In genomic region chr12:105593471-105593870, GRCm38 (mm10) we compare ENCODE assay signal across 20 mouse cellular contexts. TPM values are rescaled to one million over a fixed set of nuclear protein-coding genes. Genes with fewer than 3 reads are reported as not detected.
"Had no signal": no experiment of that assay in that cellular context is flagged by ENCODE, and none has a peak within 500 bp of the region (broad histone marks: within the 10 kb centered on the region; RNA-seq: fewer than 3 reads in every experiment).

No protein-coding gene starts in this region.

- H3K4me2 ChIP-seq: liver, embryonic 15.5 days; lung, embryonic 15.5 days; midbrain, embryonic 12.5 days; neural tube, embryonic 13.5 days; neural tube, embryonic 15.5 days had no signal

- H3K4me3 ChIP-seq: liver, embryonic 15.5 days; lung, embryonic 15.5 days; midbrain, embryonic 12.5 days; myocyte; neural tube, embryonic 13.5 days; neural tube, embryonic 15.5 days had no signal

- H3K27me3 ChIP-seq: liver, embryonic 15.5 days; lung, embryonic 15.5 days; midbrain, embryonic 12.5 days; neural tube, embryonic 13.5 days; neural tube, embryonic 15.5 days had no signal

- H3K27ac ChIP-seq: liver, embryonic 15.5 days; lung, embryonic 15.5 days; midbrain, embryonic 12.5 days; neural tube, embryonic 13.5 days; neural tube, embryonic 15.5 days had no signal

- H3K9ac ChIP-seq: liver, embryonic 15.5 days; liver, postnatal 0 days; lung, embryonic 15.5 days; midbrain, embryonic 12.5 days; neural tube, embryonic 13.5 days; neural tube, embryonic 15.5 days had no signal

- H3K4me1 ChIP-seq: liver, embryonic 15.5 days; lung, embryonic 15.5 days; midbrain, embryonic 12.5 days; neural tube, embryonic 13.5 days; neural tube, embryonic 15.5 days had no signal

- DNase-seq: liver, postnatal 0 days; lung, adult 2 months; lung, postnatal 14 days; lung, postnatal 4 days; retina, postnatal 1 day; right cerebral cortex, adult 18-20 months; right cerebral cortex, postnatal 25 days; right cerebral cortex, postnatal 4 days; spleen, adult 18-20 months; thymus, adult 18-20 months; thymus, postnatal 14 days; thymus, postnatal 36 days had no signal

- ATAC-seq: liver, postnatal 0 days; lung, postnatal 0 days; midbrain, embryonic 16.5 days had no signal

- H3K36me3 ChIP-seq: liver, embryonic 15.5 days; lung, embryonic 15.5 days; midbrain, embryonic 12.5 days; neural tube, embryonic 13.5 days; neural tube, embryonic 15.5 days had no signal

- H3K9me3 ChIP-seq: liver, embryonic 15.5 days; lung, embryonic 15.5 days; midbrain, embryonic 12.5 days; neural tube, embryonic 13.5 days; neural tube, embryonic 15.5 days had no signal

RNA-seq across cellular contexts. Expression of gene Bdkrb1, which starts 9.4 kb away (rescaled TPM):
- polyA plus RNA-seq: liver, embryonic 15.5 days; liver, postnatal 0 days; midbrain, embryonic 12.5 days; neural tube, embryonic 13.5 days; neural tube, embryonic 15.5 days had no signal
